Mouse (Mus musculus) spleen, postnatal 36 days (tissue): ENCODE data around the gene Rassf10.

ENCODE experiments used
- DNase-seq, 2 experiments: peaks; one replicate each; pipeline ENCODE4 v3.0.0; 2022; ENCODE audit warnings: low spot score in 2 of 2, mixed read lengths in 1 of 2

Rassf10 gene

GRCm38 (mm10) chr7:112957630-112958029, 3.9 kb downstream of the Rassf10 start:
- no peak for DNase-seq

DNA sequence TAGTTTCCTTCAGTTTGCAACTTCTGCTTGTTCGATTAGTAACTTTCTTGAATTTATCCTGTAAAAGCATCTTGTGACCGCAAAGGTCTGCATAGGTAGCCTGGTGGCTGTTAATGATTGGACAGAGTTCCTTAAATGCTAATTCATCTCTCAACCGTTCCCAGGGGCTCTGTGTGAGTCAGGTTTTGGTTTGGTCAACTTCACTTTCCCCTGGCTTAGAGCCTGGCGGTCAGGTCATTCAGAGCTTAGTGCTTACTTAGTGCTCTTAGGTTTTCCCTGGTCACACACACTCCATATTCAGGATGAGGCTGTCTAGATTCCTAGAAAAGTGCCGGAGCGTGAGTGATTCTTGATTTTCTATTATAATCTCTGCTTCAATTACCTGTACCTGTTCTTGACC, 12.6 kb downstream of the Rassf10 start:
- no peak for DNase-seq

- no peak for DNase-seq
Measured at GRCm38 (mm10) chr7:112966786-112967185, 13.0 kb downstream of the Rassf10 start.

GRCm38 (mm10) chr7:112983316-112983715, 29.6 kb downstream of the Rassf10 start:
- no peak for DNase-seq

DNA sequence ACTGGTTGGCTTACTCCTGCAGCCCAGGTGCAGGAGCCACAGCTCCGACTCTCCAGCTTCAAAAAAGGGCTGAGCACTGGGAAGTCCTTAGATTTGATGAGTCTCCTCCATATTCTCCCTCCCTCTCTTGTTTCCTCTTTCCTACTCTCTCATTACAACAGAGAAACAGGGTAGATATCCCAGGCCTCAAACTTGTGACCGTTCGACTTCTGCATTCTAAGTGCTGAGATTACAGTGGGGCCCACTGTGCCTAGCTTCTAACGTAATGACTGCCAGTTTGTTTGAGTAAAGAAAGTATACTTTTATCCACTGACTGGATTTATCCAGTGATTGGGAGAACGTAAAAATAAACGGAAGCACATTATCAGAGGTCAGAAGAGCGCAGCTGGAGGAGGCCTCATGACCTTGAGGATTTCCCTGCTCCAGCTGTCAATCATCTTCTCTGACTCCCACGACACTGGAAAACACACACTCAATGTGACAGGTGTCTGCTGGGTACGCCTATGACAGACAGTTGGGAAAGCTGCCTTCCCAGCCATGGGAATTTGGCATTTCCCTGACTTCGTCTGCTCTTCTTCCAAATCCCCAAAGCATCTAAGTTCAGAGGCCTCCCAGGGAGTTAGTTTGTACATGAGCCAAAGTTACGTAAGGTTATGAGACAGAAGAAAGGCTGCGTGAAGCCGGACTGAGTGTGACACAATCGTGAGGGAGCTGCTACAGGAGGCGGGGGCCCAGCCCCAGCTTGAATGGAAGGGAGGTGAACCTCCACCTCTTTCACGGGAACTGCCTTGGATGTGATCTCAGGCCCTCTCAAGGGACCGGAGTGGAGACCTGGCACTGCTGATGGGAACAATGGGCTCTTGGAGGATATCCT, 31.2 kb downstream of the Rassf10 start:
- no peak for DNase-seq

DNA sequence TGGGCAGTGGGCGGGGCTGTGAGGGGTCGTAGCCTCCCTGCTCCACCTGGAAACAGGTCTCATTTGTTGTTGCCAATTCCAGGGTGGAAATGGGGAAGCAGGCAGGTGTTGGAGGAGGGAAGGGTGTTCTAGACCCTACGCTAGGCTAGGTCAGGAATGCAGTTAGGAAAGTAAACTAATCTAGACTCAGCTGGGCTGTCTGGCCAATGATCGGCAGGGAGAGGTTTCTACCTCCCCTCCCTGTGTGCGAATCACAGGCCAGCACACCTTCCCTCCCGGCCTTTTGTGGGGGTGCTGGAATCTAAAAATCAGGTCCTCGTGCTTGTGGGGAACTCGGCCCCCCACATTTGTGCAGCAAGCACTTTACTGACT, 31.8 kb downstream of the Rassf10 start:
- DNase-seq, result no peak

DNA sequence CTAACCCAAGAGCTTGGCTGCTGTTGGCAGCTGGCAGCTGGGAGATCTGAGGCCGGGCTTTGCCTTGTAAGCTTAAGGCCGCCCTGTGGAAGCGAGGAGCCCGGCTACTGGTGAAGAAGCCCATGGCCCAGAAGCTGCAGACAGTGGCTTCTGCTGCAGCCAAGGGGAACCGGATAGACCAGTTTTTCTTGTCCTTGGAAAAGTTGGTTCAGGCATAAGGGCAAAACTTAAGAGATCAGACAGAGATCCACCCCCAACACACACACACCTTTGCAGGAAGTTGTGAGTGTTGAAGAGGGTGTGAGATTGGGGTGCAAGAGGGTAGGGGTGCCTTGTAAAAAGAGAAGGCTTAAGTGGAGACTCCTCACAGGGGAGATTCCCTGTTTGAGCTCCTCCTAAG, 39.2 kb downstream of the Rassf10 start:
- no peak for DNase-seq

- DNase-seq, result no peak
Measured at GRCm38 (mm10) chr7:113003565-113004255, 49.9 kb downstream of the Rassf10 start.

DNA sequence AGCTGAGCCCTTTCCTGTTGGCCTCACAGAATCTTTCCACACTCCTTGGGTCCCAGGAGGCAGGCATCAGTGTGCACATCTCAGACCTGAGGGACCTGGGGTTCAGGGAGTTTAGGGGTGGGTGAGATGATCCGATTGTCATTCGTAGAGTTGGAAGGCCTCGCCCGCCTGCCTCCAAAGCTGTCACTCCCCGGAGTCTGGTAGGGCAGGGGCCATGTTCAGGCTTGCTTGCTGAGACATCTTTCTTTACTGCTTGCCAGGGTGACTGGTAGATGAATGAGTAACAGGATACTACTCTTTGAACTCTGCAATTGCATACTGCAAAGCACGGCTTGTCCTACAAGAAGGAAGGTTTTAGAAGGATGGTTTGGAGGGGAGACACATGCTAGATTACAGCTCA, 52.0 kb downstream of the Rassf10 start:
- no peak for DNase-seq
